Mouse (Mus musculus): ENCODE measurements around the gene Stam2. TPM values are rescaled to one million over a fixed set of nuclear protein-coding genes. Genes with fewer than 3 reads are reported as not detected.
A peak's percentile ranks its signal among the peaks of the same experiment; 100 is the strongest.

Gene Stam2
- polyA plus RNA-seq, 1 experiment from 2014 or later: 13.5 TPM

DNA sequence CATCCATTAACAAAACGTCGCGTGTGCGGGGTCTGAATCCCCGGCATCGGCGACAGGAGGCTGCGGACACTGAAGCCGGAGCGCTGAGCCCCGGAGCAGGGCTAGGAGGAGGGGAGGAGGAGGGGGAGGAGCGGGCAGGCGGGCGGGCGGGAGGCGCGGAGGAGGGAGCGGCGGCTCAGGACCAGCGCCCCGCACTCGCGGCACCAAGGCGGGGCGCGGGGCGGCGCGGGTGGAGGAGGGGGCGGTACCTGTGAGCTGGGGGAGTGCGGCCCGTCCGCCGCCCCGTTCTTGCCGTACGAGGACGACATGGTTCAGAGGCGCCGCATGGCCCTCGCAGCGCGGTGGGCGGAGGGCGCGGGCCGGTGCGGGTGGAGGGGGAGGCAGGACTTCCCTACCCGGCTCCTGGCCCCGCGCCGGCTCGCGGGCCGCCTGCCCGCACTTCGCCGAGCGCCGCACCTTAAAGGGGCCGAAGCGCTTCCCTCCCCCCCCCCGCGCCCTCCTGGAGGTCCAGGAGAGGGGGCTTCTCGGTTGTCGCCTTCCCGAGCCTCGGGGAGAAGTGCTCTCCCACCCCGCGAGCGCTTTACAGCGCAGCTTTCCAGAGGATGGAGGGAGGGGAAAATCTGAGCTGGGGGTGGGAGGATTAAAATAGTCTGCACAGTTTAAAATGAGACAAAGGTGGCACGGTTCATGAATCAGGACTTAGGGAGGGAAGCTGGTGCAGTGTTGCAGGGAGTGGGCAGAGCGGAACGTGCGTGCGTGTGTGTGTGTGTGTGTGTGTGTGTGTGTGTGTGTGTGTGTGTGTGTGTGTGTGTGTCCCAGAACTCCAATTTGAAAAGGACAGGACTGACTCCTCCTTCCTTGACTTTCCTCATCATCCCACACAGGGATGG is 65.8 kb downstream of the Stam2 start, which contains the start of gene Cacnb4:
Cacnb4 (minus strand) TSS at position 809 of the 890 bp plus-strand sequence.
- ATAC-seq: peak; percentile 57
- H3K27ac ChIP-seq: no peak within 1 kb of the TSS
- no peaks in the 10 kb centered on the region for H3K9me3 ChIP-seq (replicated peaks)
- no peaks in the 10 kb centered on the region for H3K36me3 ChIP-seq
- peak within 1 kb of the TSS; percentile 56 for H3K4me3 ChIP-seq
- peak within 1 kb of the TSS; percentile 46 for H3K9ac ChIP-seq
- H3K27me3 ChIP-seq (replicated peaks): peaks cover 67% of the 10 kb centered on the region
- WGBS (ENCODE audit: insufficient replicate concordance): 3% methylated on average over 42 of the region's 77 CpGs
- H3K4me1 ChIP-seq: peaks cover 9% of the 10 kb centered on the region
- H3K4me2 ChIP-seq: peak within 1 kb of the TSS; percentile 73

DNA sequence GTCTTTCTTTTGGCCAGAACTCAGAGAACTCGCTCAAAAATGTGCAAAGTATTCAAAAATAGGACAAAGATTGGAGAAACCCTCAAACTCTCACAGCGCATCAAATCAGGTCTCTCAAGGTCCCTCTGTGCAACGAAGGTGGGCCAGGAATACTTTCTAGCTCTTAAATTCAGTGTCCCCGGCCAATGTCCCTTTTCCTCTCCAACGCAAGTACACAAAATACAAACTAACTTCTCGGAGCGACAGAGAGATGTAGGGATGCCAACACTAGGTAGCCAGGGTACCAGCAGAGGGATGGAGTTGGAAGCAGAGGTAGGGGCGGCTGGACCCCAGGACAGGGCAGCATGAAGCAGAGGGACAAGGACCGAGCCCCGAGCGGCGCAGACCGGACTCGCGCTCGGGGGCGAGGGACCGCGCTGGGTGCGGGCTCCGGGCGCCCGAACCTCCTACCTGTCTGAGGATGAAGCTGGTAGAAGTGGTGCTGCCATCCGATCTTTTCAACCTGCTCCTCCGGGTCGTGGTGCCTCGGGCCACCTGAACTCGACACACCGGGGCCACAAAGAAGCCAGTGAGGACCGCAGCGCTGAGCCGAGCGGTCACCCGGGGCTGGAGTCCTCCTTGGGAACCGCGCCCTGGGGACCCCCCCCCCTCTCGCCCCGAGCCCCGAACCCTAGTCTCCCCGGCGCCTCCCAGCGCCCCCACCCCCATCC is 66.6 kb downstream of the Stam2 start:
- no peak overlapping the region for H3K9ac ChIP-seq
- no peaks in the 10 kb centered on the region for H3K36me3 ChIP-seq
- 2% methylated on average over 30 of the region's 42 CpGs for WGBS (ENCODE audit: insufficient replicate concordance)
- peak overlapping the region; percentile 56 for H3K4me3 ChIP-seq
- peaks cover 9% of the 10 kb centered on the region for H3K4me1 ChIP-seq
- H3K9me3 ChIP-seq (replicated peaks): no peaks in the 10 kb centered on the region
- H3K27me3 ChIP-seq (replicated peaks): peaks cover 67% of the 10 kb centered on the region
- no peak overlapping the region for H3K27ac ChIP-seq
- peak overlapping the region; percentile 73 for H3K4me2 ChIP-seq
- peak; percentile 22; the same call in 1 of the 2 replicates for ATAC-seq

DNA sequence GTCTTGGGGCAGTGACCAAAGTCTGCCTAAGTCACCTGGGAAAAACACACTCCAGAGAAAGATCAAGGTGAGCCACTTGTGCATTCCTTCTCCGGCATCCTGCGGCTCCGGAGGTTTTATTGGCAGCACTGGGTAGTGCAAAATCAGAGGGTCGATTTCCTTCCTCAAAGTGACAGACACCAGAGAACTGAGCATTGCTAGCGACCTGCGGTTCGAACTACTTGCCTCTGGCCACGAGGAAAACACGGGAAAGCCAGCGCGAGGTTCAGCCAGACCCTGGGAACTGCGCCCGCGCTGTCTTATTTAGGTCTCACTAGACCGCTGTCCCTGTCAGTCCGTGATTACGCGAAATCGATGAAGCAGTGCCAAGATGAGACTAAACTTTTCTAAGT is 67.2 kb downstream of the Stam2 start:
- 1% methylated on average over 19 of the region's 19 CpGs for WGBS (ENCODE audit: insufficient replicate concordance)
- Histone ChIP-seq H3K36me3 (no peaks in the 10 kb centered on the region), H3K4me2 (peak overlapping the region; percentile 73), H3K9me3 (replicated peaks) (no peaks in the 10 kb centered on the region), H3K27me3 (replicated peaks) (peaks cover 67% of the 10 kb centered on the region), H3K27ac (no peak overlapping the region), H3K4me1 (peaks cover 9% of the 10 kb centered on the region), H3K4me3 (peak overlapping the region; percentile 56), H3K9ac (no peak overlapping the region)
- no peak for ATAC-seq

- Histone ChIP-seq H3K36me3 (no peaks in the 10 kb centered on the region), H3K4me3 (no peak overlapping the region), H3K9ac (no peak overlapping the region), H3K4me2 (no peak overlapping the region), H3K27ac (no peak overlapping the region), H3K9me3 (replicated peaks) (no peaks in the 10 kb centered on the region), H3K27me3 (replicated peaks) (peaks cover 60% of the 10 kb centered on the region), H3K4me1 (peaks cover 9% of the 10 kb centered on the region)
- 46% methylated on average over 1 of the region's 1 CpGs for WGBS (ENCODE audit: insufficient replicate concordance)
- ATAC-seq: no peak
These were observed 68.9 kb downstream of the Stam2 start for GRCm38 (mm10) chr2:52673172-52673571.

DNA sequence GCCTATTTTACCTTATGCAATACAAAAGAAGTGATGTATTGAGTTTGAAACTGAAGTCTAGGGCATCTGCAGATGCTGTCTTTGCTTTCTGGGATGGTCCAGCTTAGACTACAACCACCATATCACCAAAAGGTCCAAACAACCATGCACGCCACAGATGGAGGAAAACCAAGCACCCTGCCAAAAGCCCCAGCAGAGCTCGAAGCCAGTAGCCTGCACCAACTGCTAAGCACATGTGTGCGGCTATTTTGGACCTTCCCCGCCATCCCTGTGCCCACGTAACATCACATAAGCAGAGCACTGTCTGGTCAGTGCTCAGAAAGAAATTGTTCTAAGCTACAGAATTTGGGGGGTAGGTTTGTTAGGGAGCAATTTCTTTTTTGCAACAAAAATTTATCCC is 71.3 kb downstream of the Stam2 start:
- H3K9me3 ChIP-seq (replicated peaks): no peaks in the 10 kb centered on the region
- ATAC-seq: no peak
- WGBS (ENCODE audit: insufficient replicate concordance): 78% methylated on average over 5 of the region's 5 CpGs

GRCm38 (mm10) chr2:52668480-52668879 is 73.6 kb downstream of the Stam2 start:
- H3K4me3 ChIP-seq: no peak overlapping the region
- no peak overlapping the region for H3K4me2 ChIP-seq
- no peak overlapping the region for H3K27ac ChIP-seq
- ATAC-seq: no peak
- no peaks in the 10 kb centered on the region for H3K9me3 ChIP-seq (replicated peaks)
- H3K4me1 ChIP-seq: no peaks in the 10 kb centered on the region
- no peak overlapping the region for H3K9ac ChIP-seq
- peaks cover 16% of the 10 kb centered on the region for H3K27me3 ChIP-seq (replicated peaks)
- 64% methylated on average over 6 of the region's 6 CpGs for WGBS (ENCODE audit: insufficient replicate concordance)
- no peaks in the 10 kb centered on the region for H3K36me3 ChIP-seq

More for the DNA sequence above, 71.3 kb downstream of the Stam2 start:
- Histone ChIP-seq H3K36me3 (no peaks in the 10 kb centered on the region), H3K27ac (no peak overlapping the region), H3K27me3 (replicated peaks) (peaks cover 35% of the 10 kb centered on the region), H3K4me1 (peaks cover 4% of the 10 kb centered on the region), H3K4me3 (no peak overlapping the region), H3K9ac (no peak overlapping the region), H3K4me2 (no peak overlapping the region)

GRCm38 (mm10) chr2:52656722-52657121 is 85.4 kb downstream of the Stam2 start:
- Histone ChIP-seq H3K9me3 (replicated peaks) (no peaks in the 10 kb centered on the region), H3K4me1 (no peaks in the 10 kb centered on the region)
- WGBS (ENCODE audit: insufficient replicate concordance): 75% methylated on average over 5 of the region's 5 CpGs

DNA sequence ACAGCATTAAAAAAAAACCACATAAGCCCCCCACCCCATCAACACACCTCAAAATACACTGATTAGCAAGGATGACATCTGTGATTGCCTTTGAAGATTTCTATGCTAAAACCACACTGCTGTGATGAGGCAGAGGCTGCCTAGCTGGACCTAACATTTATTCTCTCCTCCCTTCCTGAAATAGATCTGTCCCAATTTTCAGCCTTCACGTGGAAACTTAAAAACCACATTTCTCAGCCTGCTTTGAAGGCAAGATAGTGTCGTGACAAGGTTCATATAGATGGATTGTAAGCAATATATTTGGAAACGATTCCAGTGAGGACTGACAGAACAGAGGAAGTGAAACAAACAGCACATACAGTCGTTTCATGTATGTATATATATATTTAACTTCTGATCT is 87.5 kb downstream of the Stam2 start:
- Histone ChIP-seq H3K4me2 (no peak overlapping the region), H3K36me3 (no peaks in the 10 kb centered on the region), H3K9me3 (replicated peaks) (no peaks in the 10 kb centered on the region), H3K27me3 (replicated peaks) (no peaks in the 10 kb centered on the region), H3K9ac (no peak overlapping the region), H3K4me1 (no peaks in the 10 kb centered on the region), H3K4me3 (no peak overlapping the region), H3K27ac (no peak overlapping the region)
- WGBS (ENCODE audit: insufficient replicate concordance): 36% methylated on average over 4 of the region's 4 CpGs
- ATAC-seq: no peak

More at GRCm38 (mm10) chr2:52656722-52657121, 85.4 kb downstream of the Stam2 start:
- H3K27me3 ChIP-seq (replicated peaks): peaks cover 9% of the 10 kb centered on the region
- ATAC-seq: no peak
- H3K36me3 ChIP-seq: no peaks in the 10 kb centered on the region
- no peak overlapping the region for H3K4me2 ChIP-seq
- no peak overlapping the region for H3K9ac ChIP-seq
- H3K27ac ChIP-seq: no peak overlapping the region
- no peak overlapping the region for H3K4me3 ChIP-seq

DNA sequence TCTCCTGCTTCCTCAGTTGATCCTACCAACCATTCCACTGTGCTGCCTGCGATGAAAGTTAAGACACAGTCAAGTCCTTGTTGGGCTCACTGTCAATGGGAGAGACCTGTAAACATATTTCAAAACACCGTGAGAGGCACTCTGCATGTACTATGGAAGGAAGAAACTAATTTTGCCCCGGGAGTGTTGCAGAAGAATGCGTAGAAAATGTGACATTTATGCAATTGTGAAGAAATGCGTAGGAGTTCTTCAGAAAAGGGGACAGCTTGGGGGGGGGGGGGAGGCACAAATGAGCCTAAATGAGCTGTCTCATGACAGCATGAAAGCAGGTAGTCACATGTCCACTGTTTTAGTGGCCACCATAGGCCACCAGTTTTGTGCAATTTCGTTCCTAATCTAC is 90.5 kb downstream of the Stam2 start:
- Histone ChIP-seq H3K36me3 (no peaks in the 10 kb centered on the region), H3K4me2 (no peak overlapping the region), H3K9me3 (replicated peaks) (no peaks in the 10 kb centered on the region), H3K9ac (no peak overlapping the region), H3K27me3 (replicated peaks) (no peaks in the 10 kb centered on the region), H3K4me1 (no peaks in the 10 kb centered on the region), H3K4me3 (no peak overlapping the region), H3K27ac (no peak overlapping the region)
- ATAC-seq: no peak
- whole genome bisulfite sequencing (ENCODE audit: insufficient replicate concordance): 75% methylated on average over 6 of the region's 6 CpGs

GRCm38 (mm10) chr2:52647255-52647998 is 94.7 kb downstream of the Stam2 start:
- H3K27ac ChIP-seq: no peak overlapping the region
- H3K36me3 ChIP-seq: no peaks in the 10 kb centered on the region
- H3K4me2 ChIP-seq: no peak overlapping the region
- no peaks in the 10 kb centered on the region for H3K4me1 ChIP-seq
- H3K27me3 ChIP-seq (replicated peaks): no peaks in the 10 kb centered on the region
- H3K9me3 ChIP-seq (replicated peaks): no peaks in the 10 kb centered on the region
- no peak overlapping the region for H3K9ac ChIP-seq
- WGBS (ENCODE audit: insufficient replicate concordance): 66% methylated on average over 8 of the region's 8 CpGs
- no peak overlapping the region for H3K4me3 ChIP-seq
- no peak for ATAC-seq

DNA sequence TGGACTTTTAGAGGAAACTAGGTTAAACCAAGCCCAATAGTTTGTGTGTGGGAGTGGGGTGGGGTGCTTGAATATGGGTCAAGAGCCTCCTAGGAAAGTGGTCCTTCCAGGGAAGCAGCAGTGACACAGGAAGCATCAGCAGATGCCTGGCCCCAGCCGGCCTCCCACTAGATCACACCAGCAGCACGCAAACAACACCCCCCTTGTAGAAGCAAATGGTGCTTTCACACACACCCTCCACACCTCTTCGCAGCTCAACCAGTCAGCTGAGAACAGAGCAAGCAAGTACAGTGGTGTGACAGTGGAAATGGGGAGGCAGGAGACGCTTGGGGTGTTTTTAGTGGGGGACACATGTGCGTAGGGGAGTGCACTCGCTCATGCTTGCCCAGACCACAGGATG is 98.4 kb downstream of the Stam2 start:
- Histone ChIP-seq H3K36me3 (no peaks in the 10 kb centered on the region), H3K27ac (no peak overlapping the region), H3K9ac (no peak overlapping the region), H3K27me3 (replicated peaks) (no peaks in the 10 kb centered on the region), H3K4me1 (no peaks in the 10 kb centered on the region), H3K4me2 (no peak overlapping the region), H3K4me3 (no peak overlapping the region), H3K9me3 (replicated peaks) (no peaks in the 10 kb centered on the region)
- no peak for ATAC-seq
- WGBS (ENCODE audit: insufficient replicate concordance): 50% methylated on average over 6 of the region's 6 CpGs
